Mouse (Mus musculus): ENCODE data around the gene Ubxn1.

The Ubxn1 gene

GRCm38 (mm10) chr19:8903412-8903811 is 32.1 kb downstream of the Ubxn1 start:
- no peak for DNase-seq

GRCm38 (mm10) chr19:8908531-8908930 is 37.2 kb downstream of the Ubxn1 start:
- no peak for DNase-seq

GRCm38 (mm10) chr19:8911810-8912209 is 40.5 kb downstream of the Ubxn1 start:
- DNase-seq, result no peak

- DNase-seq, result no peak
These were observed 42.9 kb downstream of the Ubxn1 start for GRCm38 (mm10) chr19:8914212-8914611.

GRCm38 (mm10) chr19:8919000-8919399 is 47.7 kb downstream of the Ubxn1 start:
- DNase-seq, result no peak

GRCm38 (mm10) chr19:8919684-8920072 is 48.4 kb downstream of the Ubxn1 start:
- no peak for DNase-seq

GRCm38 (mm10) chr19:8920073-8920736 is 48.9 kb downstream of the Ubxn1 start, which contains the start of gene B3gat3:
Gene B3gat3 (plus strand): TSS chr19:8920374.
- DNase-seq, result peak; percentile 98

- no peak for DNase-seq
These were observed 49.6 kb downstream of the Ubxn1 start for GRCm38 (mm10) chr19:8920836-8921291.

- DNase-seq, result no peak
These were observed 50.4 kb downstream of the Ubxn1 start for GRCm38 (mm10) chr19:8921741-8922140.

All from lung, postnatal 10 days (tissue).